Mouse (Mus musculus): ENCODE data around the gene Mctp2.

Mctp2 gene

DNA sequence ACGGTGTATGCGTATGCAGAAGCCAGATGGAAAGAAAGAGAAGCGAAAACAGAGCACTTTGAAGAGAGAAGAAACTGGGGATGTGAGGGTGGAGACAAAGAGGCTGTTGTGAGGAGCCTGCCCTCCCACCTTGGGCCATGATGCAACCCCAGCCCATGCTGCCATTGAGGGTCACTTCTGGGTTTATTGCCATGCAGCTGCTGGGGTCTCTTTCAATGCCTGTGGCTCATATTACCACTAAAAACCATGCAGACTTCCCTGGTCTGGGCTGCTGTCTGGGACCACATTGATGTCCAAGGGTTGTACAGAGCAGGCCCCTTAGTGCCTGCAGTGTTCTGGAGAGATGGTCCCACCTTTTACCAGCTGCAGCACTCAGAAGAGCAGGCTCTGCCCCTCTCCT is 210.0 kb downstream of the Mctp2 start:
- no peak for DNase-seq (ENCODE audit: low read depth, low spot score)

DNA sequence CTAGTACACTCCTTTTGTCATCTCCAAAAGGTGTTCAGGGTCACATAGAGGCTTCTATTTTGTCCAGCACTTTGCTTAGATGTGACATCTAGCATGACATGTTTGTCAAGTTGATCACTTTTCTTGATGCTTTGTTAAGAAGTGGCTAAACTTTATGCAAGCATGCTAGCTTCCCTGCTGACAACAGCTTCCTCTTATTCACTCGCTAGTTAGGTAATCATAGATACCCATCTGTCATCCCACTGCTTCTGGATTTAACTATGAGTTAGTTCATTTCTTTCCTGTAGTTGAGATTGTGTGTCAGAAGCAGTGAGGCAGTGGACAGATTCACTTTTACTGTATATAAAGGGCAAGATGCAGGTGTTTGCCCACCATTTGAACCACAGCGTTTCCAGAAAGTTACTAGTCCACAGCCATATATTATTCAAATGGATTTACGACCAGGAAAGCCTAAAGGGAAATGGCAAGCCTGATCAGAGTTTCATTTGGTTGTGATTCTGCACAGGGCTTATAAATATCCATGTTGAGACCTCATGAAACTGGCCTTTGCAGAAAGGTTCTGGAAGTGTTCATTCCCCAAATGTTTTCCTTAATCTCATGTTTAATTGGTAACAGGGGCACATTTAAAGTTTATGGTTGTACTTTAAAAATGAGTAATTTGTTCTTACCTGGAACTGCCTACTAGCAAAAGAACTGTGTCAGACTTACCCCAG is 216.8 kb downstream of the Mctp2 start:
- no peak for DNase-seq (ENCODE audit: low read depth, low spot score)

DNA sequence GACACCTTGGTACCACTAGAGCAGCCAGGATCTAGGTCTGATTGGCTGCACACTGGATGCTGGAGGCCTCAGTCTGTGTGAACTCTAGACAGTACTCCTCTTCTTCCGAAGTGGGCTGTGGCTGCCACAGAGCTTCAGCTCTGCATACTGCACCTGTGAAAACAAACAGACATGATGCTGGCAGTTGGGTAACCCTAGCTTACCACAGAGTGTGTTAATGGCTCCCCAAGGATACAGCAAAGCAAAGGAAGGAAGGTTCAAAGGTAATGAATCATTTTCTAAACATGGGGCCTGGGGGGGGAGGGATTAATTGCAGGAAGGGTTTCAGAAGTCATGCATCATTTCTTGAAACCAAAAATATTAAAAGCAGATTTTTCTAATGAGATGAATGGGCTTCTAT is 225.7 kb downstream of the Mctp2 start:
- no peak for DNase-seq (ENCODE audit: low read depth, low spot score)

DNA sequence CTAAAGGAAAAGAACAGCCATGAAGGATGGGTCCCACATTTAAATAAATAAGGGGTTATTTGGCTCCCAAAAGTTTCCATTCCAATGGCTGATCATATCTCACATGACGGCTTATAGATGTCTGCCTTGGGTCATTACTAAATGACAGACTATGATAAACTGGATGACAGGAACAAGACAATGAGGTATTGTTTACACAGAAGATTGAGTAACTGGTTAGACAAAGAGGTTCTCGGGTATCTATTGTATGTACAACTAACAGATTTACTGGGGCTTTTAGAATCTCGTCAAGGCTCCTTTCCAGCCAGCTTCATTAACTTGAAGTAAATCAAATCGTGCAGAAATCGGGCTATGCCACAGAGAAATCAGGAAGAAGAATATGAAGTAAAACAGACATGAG is 227.5 kb downstream of the Mctp2 start:
- DNase-seq (ENCODE audit: low read depth, low spot score), result no peak

DNA sequence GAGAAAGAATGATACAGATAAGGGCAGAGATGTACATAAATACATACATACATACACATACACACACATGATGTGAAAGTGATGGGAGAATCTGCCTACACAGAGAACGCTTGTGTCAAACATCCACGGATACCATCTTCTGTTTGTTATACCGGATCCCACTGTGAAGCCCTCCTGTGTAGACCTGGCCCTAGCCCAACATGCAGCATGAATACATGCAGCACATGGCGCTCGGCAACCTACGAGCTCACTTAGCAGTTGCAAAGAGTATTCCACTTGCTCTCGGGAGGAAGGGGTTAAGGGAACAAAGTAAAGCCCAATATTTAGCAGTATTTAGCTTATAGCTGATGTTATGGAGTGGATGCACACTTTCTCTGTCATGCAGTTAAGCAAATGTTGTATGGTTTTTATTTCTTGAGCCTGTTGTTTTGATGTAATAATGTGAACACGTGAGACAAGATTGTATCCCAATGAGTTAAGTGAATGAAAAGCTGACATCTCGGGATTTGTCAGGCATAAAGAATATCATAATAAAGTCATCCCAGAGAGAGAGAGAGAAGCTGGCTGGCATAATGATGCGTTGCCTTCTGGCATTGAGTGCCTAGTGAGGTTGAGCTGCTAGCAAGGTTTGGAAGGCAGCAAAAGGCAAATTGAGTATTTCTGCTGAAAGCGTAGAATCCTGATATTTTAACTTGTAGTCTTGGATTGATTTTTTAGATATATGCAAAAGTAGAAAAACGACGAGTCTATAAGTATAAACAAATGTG is 234.8 kb downstream of the Mctp2 start:
- no peak for DNase-seq (ENCODE audit: low read depth, low spot score)

DNA sequence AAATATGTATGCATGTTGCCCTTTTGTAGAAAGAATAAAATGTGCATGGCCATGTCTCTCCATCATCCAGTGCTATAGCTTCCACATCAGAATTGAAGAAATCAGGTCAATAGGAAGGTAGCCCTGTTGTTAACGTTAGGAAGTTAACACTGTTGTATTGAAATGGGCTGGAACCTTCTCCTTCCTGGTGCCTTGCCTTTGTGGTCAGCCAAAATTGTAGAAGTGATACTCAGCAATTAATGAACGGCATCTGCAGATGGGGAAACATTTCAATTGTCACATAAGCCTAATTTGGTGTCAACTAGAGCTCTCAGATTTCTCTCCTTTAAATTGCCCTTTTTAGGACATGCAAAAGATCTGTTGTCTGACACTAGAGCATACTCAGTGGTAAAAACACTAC is 238.0 kb downstream of the Mctp2 start:
- DNase-seq (ENCODE audit: low read depth, low spot score), result no peak

DNA sequence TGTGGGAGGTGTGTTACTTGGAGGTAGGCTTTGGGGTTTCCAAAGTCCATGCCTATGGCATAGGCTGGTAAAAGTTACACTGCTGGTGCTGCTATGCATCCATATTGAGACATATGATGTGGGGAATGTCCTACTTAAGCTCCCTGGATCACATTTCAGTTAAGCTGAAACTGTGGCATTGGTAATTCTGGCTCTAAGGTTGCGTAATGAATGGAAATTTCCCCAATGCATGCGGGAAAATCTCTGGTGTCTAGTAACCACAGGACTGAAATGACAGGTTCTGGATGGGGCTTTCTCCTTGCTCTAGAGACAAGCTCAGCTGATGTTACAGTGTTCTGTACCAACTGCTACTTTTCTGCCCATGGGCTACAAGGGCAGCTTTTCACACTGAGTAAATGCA is 240.1 kb downstream of the Mctp2 start:
- no peak for DNase-seq (ENCODE audit: low read depth, low spot score)

DNA sequence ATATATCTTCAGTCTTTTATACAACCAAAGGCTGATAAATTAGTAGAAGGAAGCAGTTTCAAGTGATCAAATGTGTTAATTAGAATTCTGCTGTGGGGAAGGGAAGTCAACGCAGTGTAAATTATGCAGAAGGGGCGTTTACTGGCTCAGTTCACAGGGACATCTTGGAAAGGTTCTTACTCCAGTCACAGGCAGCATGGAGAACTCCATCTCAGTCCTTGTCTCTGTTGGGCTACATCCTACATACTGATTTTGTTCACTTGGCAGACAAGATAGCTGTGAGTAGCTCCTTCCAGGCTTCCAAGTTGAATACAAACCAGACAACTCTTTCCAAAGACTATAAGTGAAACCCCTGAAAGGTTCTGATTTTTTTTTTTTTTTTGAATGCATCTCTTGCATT is 254.6 kb downstream of the Mctp2 start:
- DNase-seq (ENCODE audit: low read depth, low spot score), result no peak

DNA sequence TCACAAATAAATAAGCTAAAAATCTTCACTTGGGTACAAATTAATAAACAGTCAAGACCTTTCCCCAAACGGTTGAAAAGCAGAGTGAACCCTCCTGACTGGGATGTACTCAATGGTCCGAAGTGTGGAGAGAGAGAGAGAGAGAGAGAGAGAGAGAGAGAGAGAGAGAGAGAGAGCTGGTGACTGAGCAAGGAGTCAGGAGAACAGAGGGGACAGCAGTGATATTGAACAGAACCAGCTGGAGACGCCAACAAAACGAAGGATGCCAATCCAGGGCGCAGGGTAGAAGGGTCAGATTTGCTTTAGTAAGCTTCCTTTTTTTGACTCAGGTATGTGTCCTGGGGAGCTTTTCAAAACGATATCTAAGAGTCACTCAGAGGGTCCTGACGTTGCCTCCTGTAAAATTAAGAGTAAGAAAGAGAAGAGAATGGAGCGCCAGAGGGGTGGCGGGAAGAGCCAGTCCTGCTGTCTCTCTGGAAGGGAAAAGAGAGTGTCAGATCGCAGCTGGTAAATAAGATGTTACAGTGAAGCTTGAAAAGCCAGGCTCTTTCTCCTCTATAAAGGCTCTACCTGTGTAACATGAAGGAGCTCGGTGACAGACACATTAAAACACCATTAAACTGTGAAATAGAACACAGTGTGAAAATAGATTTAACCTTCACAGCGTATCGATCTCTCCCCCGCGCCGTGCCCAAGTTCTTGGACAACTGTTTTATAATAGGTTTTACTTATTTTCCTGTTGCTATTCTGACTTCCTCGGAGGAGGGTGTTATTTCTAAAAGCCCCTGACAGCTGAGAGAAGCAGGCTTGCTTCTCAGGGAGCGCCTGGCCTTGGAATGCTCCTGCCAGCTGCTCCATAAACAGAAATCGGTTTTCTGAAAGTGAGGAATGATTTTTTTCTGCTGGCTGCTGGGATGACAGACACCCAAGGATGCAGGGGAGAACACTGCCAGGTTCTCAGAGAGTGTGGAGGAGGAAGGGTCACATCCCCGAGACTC is 258.5 kb downstream of the Mctp2 start:
- DNase-seq (ENCODE audit: low read depth, low spot score), result no peak

Measured in R1 (cell line).